Mouse (Mus musculus): ENCODE data around the gene Spem2. TPM values are rescaled to one million over a fixed set of nuclear protein-coding genes. Genes with fewer than 3 reads are reported as not detected.

Spem2 gene
- polyA plus RNA-seq, 1 experiment from 2014 or later: not detected

GRCm38 (mm10) chr11:69803786-69804651, 14.2 kb downstream of the Spem2 start:
- ATAC-seq (ENCODE audit: low FRiP score, low read depth): peak; percentile 45
- WGBS: 1% methylated on average over 60 of the region's 60 CpGs
- Histone ChIP-seq H3K27me3 (peaks cover 24% of the 10 kb centered on the region), H3K36me3 (no peaks in the 10 kb centered on the region), H3K4me1 (replicated peaks) (peaks cover 58% of the 10 kb centered on the region), H3K9me3 (no peaks in the 10 kb centered on the region), H3K9ac (peak overlapping the region; percentile 69), H3K4me2 (peak overlapping the region; percentile 94), H3K27ac (replicated peaks) (peak overlapping the region; percentile 78), H3K4me3 (peak overlapping the region; percentile 69)

GRCm38 (mm10) chr11:69803328-69803727, 14.9 kb downstream of the Spem2 start:
- ATAC-seq (ENCODE audit: low FRiP score, low read depth): no peak
- no peaks in the 10 kb centered on the region for H3K9me3 ChIP-seq
- H3K4me1 ChIP-seq (replicated peaks): peaks cover 61% of the 10 kb centered on the region
- peak overlapping the region; percentile 69 for H3K4me3 ChIP-seq
- peak overlapping the region; percentile 78 for H3K27ac ChIP-seq (replicated peaks)
- WGBS: 2% methylated on average over 12 of the region's 12 CpGs
- peak overlapping the region; percentile 69 for H3K9ac ChIP-seq
- H3K4me2 ChIP-seq: peak overlapping the region; percentile 94
- H3K36me3 ChIP-seq: no peaks in the 10 kb centered on the region
- H3K27me3 ChIP-seq: peaks cover 24% of the 10 kb centered on the region

GRCm38 (mm10) chr11:69802648-69803105, 15.6 kb downstream of the Spem2 start:
- H3K4me2 ChIP-seq: peak overlapping the region; percentile 94
- no peaks in the 10 kb centered on the region for H3K36me3 ChIP-seq
- H3K27ac ChIP-seq (replicated peaks): peak overlapping the region; percentile 78
- H3K9me3 ChIP-seq: no peaks in the 10 kb centered on the region
- peaks cover 24% of the 10 kb centered on the region for H3K27me3 ChIP-seq
- peaks cover 61% of the 10 kb centered on the region for H3K4me1 ChIP-seq (replicated peaks)
- H3K9ac ChIP-seq: peak overlapping the region; percentile 69
- H3K4me3 ChIP-seq: peak overlapping the region; percentile 69
- 0% methylated on average over 33 of the region's 33 CpGs for WGBS
- peak; percentile 25; the same call in 1 of the 2 replicates for ATAC-seq (ENCODE audit: low FRiP score, low read depth)

- ATAC-seq (ENCODE audit: low FRiP score, low read depth): no peak
- Histone ChIP-seq H3K4me3 (peak within 1 kb of the TSS; percentile 69), H3K27ac (replicated peaks) (peak within 1 kb of the TSS; percentile 96), H3K36me3 (no peaks in the 10 kb centered on the region), H3K9me3 (no peaks in the 10 kb centered on the region), H3K27me3 (peaks cover 23% of the 10 kb centered on the region), H3K4me1 (replicated peaks) (peaks cover 61% of the 10 kb centered on the region), H3K4me2 (peak within 1 kb of the TSS; percentile 94), H3K9ac (peak within 1 kb of the TSS; percentile 69)
- under 1% methylated on average over 33 of the region's 33 CpGs for WGBS
These were observed 16.8 kb downstream of the Spem2 start, which contains the start of gene Fgf11 for GRCm38 (mm10) chr11:69801379-69801977. Fgf11 (minus strand) TSS chr11:69801857.

GRCm38 (mm10) chr11:69800392-69801197, 17.7 kb downstream of the Spem2 start:
- peaks cover 66% of the 10 kb centered on the region for H3K4me1 ChIP-seq (replicated peaks)
- WGBS: 0% methylated on average over 36 of the region's 36 CpGs

GRCm38 (mm10) chr11:69800138-69800391, 18.2 kb downstream of the Spem2 start:
- peak overlapping the region; percentile 69 for H3K9ac ChIP-seq
- WGBS: 1% methylated on average over 11 of the region's 11 CpGs
- peak overlapping the region; percentile 94 for H3K4me2 ChIP-seq
- H3K4me3 ChIP-seq: peak overlapping the region; percentile 69
- peak overlapping the region; percentile 96 for H3K27ac ChIP-seq (replicated peaks)
- H3K27me3 ChIP-seq: peaks cover 10% of the 10 kb centered on the region
- H3K36me3 ChIP-seq: no peaks in the 10 kb centered on the region
- no peaks in the 10 kb centered on the region for H3K9me3 ChIP-seq
- ATAC-seq (ENCODE audit: low FRiP score, low read depth): peak; percentile 2; the same call in 1 of the 2 replicates
- H3K4me1 ChIP-seq (replicated peaks): peaks cover 70% of the 10 kb centered on the region

More at GRCm38 (mm10) chr11:69800392-69801197, 17.7 kb downstream of the Spem2 start:
- peaks cover 14% of the 10 kb centered on the region for H3K27me3 ChIP-seq
- no peaks in the 10 kb centered on the region for H3K36me3 ChIP-seq
- no peaks in the 10 kb centered on the region for H3K9me3 ChIP-seq
- H3K4me3 ChIP-seq: peak overlapping the region; percentile 69
- peak; percentile 81 for ATAC-seq (ENCODE audit: low FRiP score, low read depth)
- peak overlapping the region; percentile 69 for H3K9ac ChIP-seq
- H3K27ac ChIP-seq (replicated peaks): peak overlapping the region; percentile 96
- peak overlapping the region; percentile 94 for H3K4me2 ChIP-seq

GRCm38 (mm10) chr11:69799394-69800137, 18.7 kb downstream of the Spem2 start:
- Histone ChIP-seq H3K9me3 (no peaks in the 10 kb centered on the region), H3K9ac (peak overlapping the region; percentile 69), H3K36me3 (no peaks in the 10 kb centered on the region), H3K4me2 (peak overlapping the region; percentile 94), H3K27ac (replicated peaks) (peak overlapping the region; percentile 96), H3K27me3 (peaks cover 5% of the 10 kb centered on the region), H3K4me1 (replicated peaks) (peaks cover 68% of the 10 kb centered on the region), H3K4me3 (peak overlapping the region; percentile 69)
- no peak for ATAC-seq (ENCODE audit: low FRiP score, low read depth)
- 15% methylated on average over 12 of the region's 12 CpGs for WGBS

- WGBS: 74% methylated on average over 7 of the region's 7 CpGs
- no peak overlapping the region for H3K4me2 ChIP-seq
- H3K4me3 ChIP-seq: no peak overlapping the region
- no peak overlapping the region for H3K9ac ChIP-seq
- no peaks in the 10 kb centered on the region for H3K36me3 ChIP-seq
- no peak for ATAC-seq (ENCODE audit: low FRiP score, low read depth)
- peaks cover 51% of the 10 kb centered on the region for H3K4me1 ChIP-seq (replicated peaks)
- no peak overlapping the region for H3K27ac ChIP-seq (replicated peaks)
- H3K27me3 ChIP-seq: peaks cover 17% of the 10 kb centered on the region; the same call in 1 of the 2 replicates
- H3K9me3 ChIP-seq: no peaks in the 10 kb centered on the region
These were observed 20.3 kb downstream of the Spem2 start for GRCm38 (mm10) chr11:69797924-69798323.

- Histone ChIP-seq H3K9ac (no peak overlapping the region), H3K36me3 (no peaks in the 10 kb centered on the region), H3K9me3 (no peaks in the 10 kb centered on the region), H3K27me3 (peaks cover 17% of the 10 kb centered on the region; the same call in 1 of the 2 replicates), H3K27ac (replicated peaks) (no peak overlapping the region), H3K4me3 (peak overlapping the region; percentile 47), H3K4me2 (peak overlapping the region; percentile 89), H3K4me1 (replicated peaks) (peaks cover 32% of the 10 kb centered on the region)
- WGBS: 4% methylated on average over 13 of the region's 13 CpGs
- no peak for ATAC-seq (ENCODE audit: low FRiP score, low read depth)
These were observed 22.3 kb downstream of the Spem2 start for GRCm38 (mm10) chr11:69795983-69796435.

GRCm38 (mm10) chr11:69795168-69795982, 22.9 kb downstream of the Spem2 start, which contains the start of gene Chrnb1:
Chrnb1 (minus strand) TSS chr11:69795943.
- Histone ChIP-seq H3K9ac (peak within 1 kb of the TSS; percentile 43; the same call in 1 of the 2 replicates), H3K27ac (replicated peaks) (no peak within 1 kb of the TSS)

More at GRCm38 (mm10) chr11:69795168-69795982, 22.9 kb downstream of the Spem2 start, which contains the start of gene Chrnb1:
- H3K4me3 ChIP-seq: peak within 1 kb of the TSS; percentile 47
- no peaks in the 10 kb centered on the region for H3K36me3 ChIP-seq
- peaks cover 17% of the 10 kb centered on the region; the same call in 1 of the 2 replicates for H3K27me3 ChIP-seq
- ATAC-seq (ENCODE audit: low FRiP score, low read depth): peak; percentile 94
- peak within 1 kb of the TSS; percentile 89 for H3K4me2 ChIP-seq
- whole genome bisulfite sequencing: 1% methylated on average over 52 of the region's 52 CpGs
- peaks cover 29% of the 10 kb centered on the region for H3K4me1 ChIP-seq (replicated peaks)
- H3K9me3 ChIP-seq: no peaks in the 10 kb centered on the region
